Mouse (Mus musculus): ENCODE measurements around the gene Pjvk. TPM values are rescaled to one million over a fixed set of nuclear protein-coding genes. Genes with fewer than 3 reads are reported as not detected.

Pjvk gene
- polyA plus RNA-seq, 1 experiment from 2014 or later = 0.90 TPM

DNA sequence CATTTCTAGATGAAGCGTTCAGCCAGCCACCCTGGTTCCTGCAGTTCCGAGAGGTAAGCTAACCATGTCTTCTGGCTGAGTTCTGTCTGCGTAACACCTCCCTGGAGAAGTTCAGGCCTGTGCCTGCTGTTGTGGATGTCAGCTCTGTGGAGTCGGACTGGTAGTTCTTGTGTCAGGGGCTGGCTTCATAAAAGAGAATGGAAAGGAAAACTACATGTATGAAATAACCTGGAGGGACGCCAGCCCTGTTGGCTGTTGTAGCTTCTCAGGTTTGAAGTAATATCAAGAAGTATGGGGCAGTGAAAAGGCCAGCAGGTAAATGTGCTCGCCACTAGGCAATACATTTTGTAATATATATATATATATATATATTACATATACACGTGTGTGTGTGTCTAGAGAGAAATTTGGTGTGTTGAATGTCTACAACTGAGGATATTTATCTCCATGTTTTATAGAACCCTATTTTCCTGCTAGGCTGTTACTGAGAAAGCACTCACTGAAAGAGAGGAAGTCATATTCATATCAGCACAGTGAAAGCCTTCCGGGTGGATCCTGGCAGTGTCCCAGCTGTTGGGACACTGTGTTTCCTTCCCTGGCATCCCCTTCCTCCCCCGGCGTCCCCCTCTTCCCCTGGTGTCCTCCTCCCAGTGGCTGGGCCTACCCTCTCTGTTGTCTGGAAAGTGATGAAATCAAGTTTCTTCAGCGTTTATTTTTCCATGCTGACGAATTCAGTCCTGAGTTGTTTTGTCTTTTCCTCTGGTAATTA lies 42.3 kb downstream of the Pjvk start:
- Histone ChIP-seq H3K9me3 (replicated peaks) (no peaks in the 10 kb centered on the region), H3K9ac (no peak overlapping the region), H3K4me1 (no peaks in the 10 kb centered on the region), H3K27ac (no peak overlapping the region), H3K36me3 (ENCODE audit: poor library complexity, severe bottlenecking) (peaks cover 90% of the 10 kb centered on the region), H3K27me3 (no peaks in the 10 kb centered on the region), H3K4me2 (no peak overlapping the region), H3K4me3 (no peak overlapping the region)
- 88% methylated on average over 12 of the region's 12 CpGs for WGBS
- no peak for ATAC-seq

DNA sequence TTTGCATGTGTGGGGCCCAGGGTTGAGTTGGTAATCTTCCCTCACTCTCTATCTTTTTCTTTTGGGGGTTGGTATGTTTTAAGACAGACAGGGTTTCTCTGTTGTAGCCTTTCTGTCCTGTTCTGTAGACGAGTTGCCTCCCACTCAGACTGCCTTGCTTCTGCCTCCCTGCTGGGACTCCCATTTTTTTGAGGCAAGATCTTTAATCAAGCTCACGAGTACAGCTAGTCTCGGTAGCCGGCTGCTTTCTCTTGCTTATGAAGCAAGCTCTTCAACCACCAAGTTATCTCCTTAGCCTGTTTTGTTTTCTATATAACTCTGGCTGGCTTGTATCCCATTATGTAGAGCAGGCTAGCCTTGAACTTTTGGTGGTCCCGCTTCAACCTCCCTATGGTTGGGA lies 45.5 kb downstream of the Pjvk start:
- H3K27me3 ChIP-seq = no peaks in the 10 kb centered on the region
- H3K36me3 ChIP-seq (ENCODE audit: poor library complexity, severe bottlenecking) = peaks cover 77% of the 10 kb centered on the region
- 85% methylated on average over 5 of the region's 5 CpGs for WGBS
- no peak for ATAC-seq
- no peak overlapping the region for H3K27ac ChIP-seq
- no peak overlapping the region for H3K4me2 ChIP-seq
- no peaks in the 10 kb centered on the region for H3K4me1 ChIP-seq
- no peak overlapping the region for H3K4me3 ChIP-seq
- H3K9ac ChIP-seq = no peak overlapping the region
- no peaks in the 10 kb centered on the region for H3K9me3 ChIP-seq (replicated peaks)

- Histone ChIP-seq H3K36me3 (ENCODE audit: poor library complexity, severe bottlenecking) (peaks cover 75% of the 10 kb centered on the region), H3K27ac (no peak overlapping the region), H3K27me3 (no peaks in the 10 kb centered on the region), H3K4me1 (no peaks in the 10 kb centered on the region), H3K9me3 (replicated peaks) (no peaks in the 10 kb centered on the region), H3K4me3 (no peak overlapping the region), H3K9ac (no peak overlapping the region), H3K4me2 (no peak overlapping the region)
- ATAC-seq = no peak
- WGBS = 88% methylated on average over 6 of the region's 6 CpGs
Observed at GRCm38 (mm10) chr2:76695290-76695689, 47.0 kb downstream of the Pjvk start.

GRCm38 (mm10) chr2:76702188-76702587 lies 53.9 kb downstream of the Pjvk start:
- no peak overlapping the region for H3K27ac ChIP-seq
- 91% methylated on average over 3 of the region's 3 CpGs for WGBS
- ATAC-seq = no peak

DNA sequence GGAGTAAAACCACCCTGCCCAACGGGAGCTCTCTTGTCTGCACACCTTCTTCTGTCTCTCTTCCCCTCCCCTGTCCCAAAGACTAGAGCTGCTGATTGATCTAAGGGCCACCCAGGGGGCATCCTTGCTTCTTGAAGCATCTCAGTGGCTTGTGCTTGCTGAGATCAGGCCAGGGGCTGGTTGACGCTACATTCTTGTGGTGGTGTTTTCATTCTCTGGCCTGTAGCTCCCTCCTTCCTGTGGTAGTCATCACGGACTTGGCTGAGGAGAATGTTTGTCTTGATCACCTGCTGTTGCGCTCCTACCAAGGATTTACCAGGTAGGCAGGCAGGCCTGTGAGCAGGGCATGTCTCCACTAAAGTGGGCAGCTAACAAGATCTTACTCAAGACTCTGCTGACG lies 54.5 kb downstream of the Pjvk start:
- H3K9ac ChIP-seq = no peak overlapping the region
- no peaks in the 10 kb centered on the region for H3K27me3 ChIP-seq
- H3K4me3 ChIP-seq = no peak overlapping the region
- H3K4me2 ChIP-seq = no peak overlapping the region
- H3K4me1 ChIP-seq = no peaks in the 10 kb centered on the region
- peaks cover 26% of the 10 kb centered on the region for H3K36me3 ChIP-seq (ENCODE audit: poor library complexity, severe bottlenecking)
- no peaks in the 10 kb centered on the region for H3K9me3 ChIP-seq (replicated peaks)
- 82% methylated on average over 5 of the region's 5 CpGs for WGBS
- H3K27ac ChIP-seq = no peak overlapping the region
- ATAC-seq = no peak

More at GRCm38 (mm10) chr2:76702188-76702587, 53.9 kb downstream of the Pjvk start:
- Histone ChIP-seq H3K4me2 (no peak overlapping the region), H3K27me3 (no peaks in the 10 kb centered on the region), H3K4me3 (no peak overlapping the region), H3K36me3 (ENCODE audit: poor library complexity, severe bottlenecking) (peaks cover 32% of the 10 kb centered on the region), H3K9ac (no peak overlapping the region), H3K9me3 (replicated peaks) (no peaks in the 10 kb centered on the region), H3K4me1 (no peaks in the 10 kb centered on the region)

GRCm38 (mm10) chr2:76705655-76706054 lies 57.4 kb downstream of the Pjvk start:
- 74% methylated on average over 13 of the region's 13 CpGs for WGBS
- Histone ChIP-seq H3K27ac (no peak overlapping the region), H3K9ac (no peak overlapping the region), H3K4me3 (no peak overlapping the region), H3K4me1 (no peaks in the 10 kb centered on the region), H3K4me2 (no peak overlapping the region), H3K36me3 (ENCODE audit: poor library complexity, severe bottlenecking) (peaks cover 30% of the 10 kb centered on the region), H3K9me3 (replicated peaks) (peaks cover 9% of the 10 kb centered on the region), H3K27me3 (no peaks in the 10 kb centered on the region)
- ATAC-seq = no peak

Other genes starting within 250 kb of the Pjvk start
- gene Osbpl6, start 242.0 kb upstream of the Pjvk start, polyA plus RNA-seq (2015; fragmentation: Nextera tagmentation; extraction: Ambion mirVana) = 14.5 and 15.6 TPM in 2 replicates
- gene Prkra, start 461 bp upstream of the Pjvk start, polyA plus RNA-seq (2015; fragmentation: Nextera tagmentation; extraction: Ambion mirVana) = 95.0 and 99.3 TPM in 2 replicates
- gene Fkbp7, start 24.6 kb downstream of the Pjvk start, polyA plus RNA-seq (2015; fragmentation: Nextera tagmentation; extraction: Ambion mirVana) = 10.5 and 11.4 TPM in 2 replicates
- gene Plekha3, start 26.8 kb downstream of the Pjvk start, polyA plus RNA-seq (2015; fragmentation: Nextera tagmentation; extraction: Ambion mirVana) = 4.5 and 6.4 TPM in 2 replicates